Mouse (Mus musculus) MEL (cell line): Measurements from ENCODE around the gene Ints5. TPM values are rescaled to one million over a fixed set of nuclear protein-coding genes. Genes with fewer than 3 reads are reported as not detected.

Source experiments
- DNase-seq: peaks from one replicate; pipeline ENCODE4 v3.0.0; 2011; ENCODE audit warnings: low read depth, low spot score
- H3K27ac ChIP-seq: 2 replicates; pipeline ENCODE4 v1.5.1; 2012; ENCODE audit warnings: low read depth, mild to moderate bottlenecking, control low read depth, low read length, moderate library complexity; ENCODE audit not compliant: control insufficient read depth
- H3K27me3 ChIP-seq, 2 experiments: fragments of 150-350 bp in 1 of 2; sonication (generic) in 1 of 2; 2 replicates each; pipeline ENCODE4 v1.6.1; 2012; ENCODE audit warnings: low read length in 2 of 2, mild to moderate bottlenecking in 2 of 2, improper control_type of control experiment in 1 of 2, moderate library complexity in 1 of 2; ENCODE audit not compliant: insufficient read depth in 2 of 2, control insufficient read depth in 1 of 2
- H3K36me3 ChIP-seq, 2 experiments: 2 replicates each; pipeline ENCODE4 v1.6.1; 2012 to 2014; ENCODE audit warnings: low read length in 2 of 2, improper control_type of control experiment in 1 of 2, inconsistent platforms in 1 of 2, mild to moderate bottlenecking in 1 of 2; ENCODE audit not compliant: insufficient read depth in 2 of 2, control insufficient read depth in 1 of 2
- H3K4me1 ChIP-seq, 2 experiments: fragments of 150-350 bp in 1 of 2; sonication (generic) in 1 of 2; 2 replicates each; pipeline ENCODE4 v1.6.1; 2012; ENCODE audit warnings: low read length in 2 of 2, improper control_type of control experiment in 1 of 2, mild to moderate bottlenecking in 1 of 2; ENCODE audit not compliant: insufficient read depth in 2 of 2, control insufficient read depth in 1 of 2
- H3K4me3 ChIP-seq, 2 experiments: fragments of 150-350 bp in 1 of 2; sonication (generic) in 1 of 2; 2 replicates each; pipeline ENCODE4 v1.5.1; 2012; ENCODE audit warnings: low read depth in 2 of 2, low read length in 2 of 2, mild to moderate bottlenecking in 2 of 2, moderate library complexity in 2 of 2, control low read depth in 1 of 2, improper control_type of control experiment in 1 of 2; ENCODE audit not compliant: control insufficient read depth in 1 of 2, insufficient read depth in 1 of 2
- H3K79me2 ChIP-seq: 2 replicates; pipeline ENCODE4 v1.6.1; 2012; ENCODE audit warnings: mild to moderate bottlenecking, low read length, moderate library complexity; ENCODE audit not compliant: control insufficient read depth, poor library complexity, insufficient read depth
- H3K9ac ChIP-seq: 2 replicates; pipeline ENCODE4 v1.6.1; 2012; ENCODE audit warnings: low read depth, mild to moderate bottlenecking, control low read depth, low read length, moderate library complexity; ENCODE audit not compliant: control insufficient read depth, poor library complexity, severe bottlenecking
- H3K9me3 ChIP-seq: fragments of 150-350 bp; sonication (generic); replicated peaks from 2 replicates; pipeline ENCODE4 v1.6.1; 2012; ENCODE audit warnings: mild to moderate bottlenecking, low read length, improper control_type of control experiment, moderate library complexity; ENCODE audit not compliant: insufficient read depth
- CHD2 ChIP-seq: IDR thresholded peaks from 2 replicates; pipeline ENCODE4 v1.6.1; 2011; ENCODE audit warnings: low read length, improper control_type of control experiment
- ELF1 ChIP-seq: IDR thresholded peaks from 2 replicates; pipeline ENCODE4 v1.6.1; 2014; ENCODE audit warnings: low read depth, mild to moderate bottlenecking, inconsistent platforms, low read length, improper control_type of control experiment, moderate library complexity
- EP300 ChIP-seq, 2 experiments: IDR thresholded peaks; 2 replicates each; pipeline ENCODE4 v1.6.1; 2011; ENCODE audit warnings: improper control_type of control experiment in 2 of 2, low read length in 2 of 2, low read depth in 1 of 2, mild to moderate bottlenecking in 1 of 2
- ETS1 ChIP-seq: IDR thresholded peaks from 2 replicates; pipeline ENCODE4 v1.6.1; 2012; ENCODE audit warnings: low read depth, mild to moderate bottlenecking, inconsistent platforms, low read length, improper control_type of control experiment, moderate library complexity
- GABPA ChIP-seq: IDR thresholded peaks from 2 replicates; pipeline ENCODE4 v1.6.1; 2012; ENCODE audit warnings: low read depth, mild to moderate bottlenecking, inconsistent platforms, low read length, improper control_type of control experiment, moderate library complexity
- GATA1 ChIP-seq: IDR thresholded peaks from 2 replicates; pipeline ENCODE4 v1.6.1; 2011; ENCODE audit warnings: low read depth, low read length, improper control_type of control experiment
- HCFC1 ChIP-seq: IDR thresholded peaks from 2 replicates; pipeline ENCODE4 v1.6.1; 2012; ENCODE audit warnings: low read depth, mild to moderate bottlenecking, inconsistent platforms, low read length, improper control_type of control experiment, moderate library complexity
- KAT2A ChIP-seq: conservative IDR thresholded peaks from 2 replicates; pipeline ENCODE4 v1.6.1; 2012; ENCODE audit warnings: low read depth, low read length, improper control_type of control experiment, inconsistent platforms
- MAZ ChIP-seq: IDR thresholded peaks from 2 replicates; pipeline ENCODE4 v1.6.1; 2012; ENCODE audit warnings: low read depth, mild to moderate bottlenecking, inconsistent platforms, low read length, improper control_type of control experiment
- MEF2A ChIP-seq: IDR thresholded peaks from 2 replicates; pipeline ENCODE4 v1.6.1; 2014; ENCODE audit warnings: low read depth, mild to moderate bottlenecking, inconsistent platforms, low read length, improper control_type of control experiment; ENCODE audit not compliant: poor library complexity, insufficient replicate concordance, severe bottlenecking; ENCODE audit errors: extremely low read depth
- MXI1 ChIP-seq: IDR thresholded peaks from 2 replicates; pipeline ENCODE4 v1.6.1; 2011; ENCODE audit warnings: mild to moderate bottlenecking, low read depth, low read length, improper control_type of control experiment
- MYC ChIP-seq: IDR thresholded peaks from 2 replicates; pipeline ENCODE4 v1.6.1; 2011; ENCODE audit warnings: low read depth, mild to moderate bottlenecking, low read length, improper control_type of control experiment, moderate library complexity
- RAD21 ChIP-seq: IDR thresholded peaks from 2 replicates; pipeline ENCODE4 v1.6.1; 2011; ENCODE audit warnings: mild to moderate bottlenecking, low read depth, low read length, improper control_type of control experiment
- RCOR1 ChIP-seq: IDR thresholded peaks from 2 replicates; pipeline ENCODE4 v1.6.1; 2012; ENCODE audit warnings: low read depth, mild to moderate bottlenecking, inconsistent platforms, low read length, improper control_type of control experiment
- SMC3 ChIP-seq: IDR thresholded peaks from 2 replicates; pipeline ENCODE4 v1.6.1; 2011; ENCODE audit warnings: low read depth, low read length, improper control_type of control experiment
- TAL1 ChIP-seq: IDR thresholded peaks from 2 replicates; pipeline ENCODE4 v1.6.1; 2012; ENCODE audit warnings: mild to moderate bottlenecking, inconsistent platforms, low read length, moderate library complexity, mixed read lengths
- TCF12 ChIP-seq: IDR thresholded peaks from 2 replicates; pipeline ENCODE4 v1.6.1; 2014; ENCODE audit warnings: low read depth, mild to moderate bottlenecking, inconsistent platforms, low read length, improper control_type of control experiment, moderate library complexity
- UBTF ChIP-seq: IDR thresholded peaks from 2 replicates; pipeline ENCODE4 v1.6.1; 2012; ENCODE audit warnings: low read depth, mild to moderate bottlenecking, inconsistent platforms, low read length, improper control_type of control experiment, moderate library complexity, borderline replicate concordance; ENCODE audit not compliant: insufficient read depth
- USF1 ChIP-seq: IDR thresholded peaks from 2 replicates; pipeline ENCODE4 v1.6.1; 2014; ENCODE audit warnings: low read depth, mild to moderate bottlenecking, inconsistent platforms, low read length, improper control_type of control experiment, moderate library complexity
- ZC3H11A ChIP-seq: IDR thresholded peaks from 2 replicates; pipeline ENCODE4 v1.6.1; 2012; ENCODE audit warnings: low read depth, mild to moderate bottlenecking, inconsistent platforms, low read length, improper control_type of control experiment
- ZKSCAN1 ChIP-seq: IDR thresholded peaks from 2 replicates; pipeline ENCODE4 v1.6.1; 2012; ENCODE audit warnings: low read depth, mild to moderate bottlenecking, inconsistent platforms, low read length, improper control_type of control experiment, moderate library complexity
- ZMIZ1 ChIP-seq: IDR thresholded peaks from 2 replicates; pipeline ENCODE4 v1.6.1; 2012; ENCODE audit warnings: low read depth, mild to moderate bottlenecking, inconsistent platforms, low read length, improper control_type of control experiment, moderate library complexity
- polyA plus RNA-seq, 2 experiments: library from polyadenylated mRNA; stranded (reverse) in 1 of 2; unstranded in 1 of 2; fragments of >175 nt in 1 of 2; fragments of >200 nt in 1 of 2; gene quantifications; 2 replicates each; pipeline versions ENCODE4 v1.2.1 to v1.2.4; 2012; ENCODE audit warnings: low replicate concordance in 2 of 2, low read depth in 1 of 2; ENCODE audit not compliant: insufficient read length in 2 of 2, insufficient read depth in 1 of 2, missing spikeins in 1 of 2
- total RNA-seq: library from RNA; depleted of rRNA; stranded (reverse); fragments of 300-350 nt; gene quantifications from 2 replicates; pipeline ENCODE4 v1.2.3, GENCODE M21; 2012

The Ints5 gene
- total and polyA plus RNA-seq, 3 experiments = 43.9 to 51.5 TPM; not detected in 1

- TF ChIP-seq KAT2A (peak; percentile 58), ETS1 (peak; percentile 99), GATA1 (peak; percentile 99), EP300 (IDR thresholded peaks at IDR 0.05; ENCODE audit: low read depth in 1 of 2, low read length in 2 of 2) (peak; percentile 98), RCOR1 (peak; percentile 98), MYC (peak; percentile 63; the same call in 1 of the 2 replicates), ZMIZ1 (peak; percentile 62; the same call in 1 of the 2 replicates), TCF12 (peak; percentile 100), ZKSCAN1 (no peak), ZC3H11A (peak; percentile 17; the same call in 1 of the 2 replicates), MXI1 (peak; percentile 84), MAZ (peak; percentile 88), USF1 (0 out of 2 replicates have a peak, but pooled peaks have one; percentile 25), GABPA (no peak), MEF2A (0 out of 2 replicates have a peak, but pooled peaks have one; percentile 71), UBTF (no peak)
Measured at GRCm38 (mm10) chr19:8927891-8928525, 35.2 kb downstream of the Ints5 start (continued).

GRCm38 (mm10) chr19:8928689-8929223, 36.0 kb downstream of the Ints5 start:
- H3K27me3 ChIP-seq = no peaks in the 10 kb centered on the region
- TF ChIP-seq TAL1 = no peak
- TF ChIP-seq ELF1 = no peak
- TF ChIP-seq TCF12 = no peak
- TF ChIP-seq HCFC1 = no peak
- no peak for TF ChIP-seq RAD21
- TF ChIP-seq ZKSCAN1 = no peak
- no peak for TF ChIP-seq CHD2
- no peak for TF ChIP-seq USF1
- TF ChIP-seq ZC3H11A = no peak
- TF ChIP-seq RCOR1 = no peak
- TF ChIP-seq ZMIZ1 = no peak
- no peak for TF ChIP-seq SMC3
- no peaks in the 10 kb centered on the region; the same call in none of the 2 replicates for H3K79me2 ChIP-seq
- no peak for DNase-seq
- H3K9me3 ChIP-seq = no peaks in the 10 kb centered on the region
- peaks cover 0 to 27% of the 10 kb centered on the region in 2 experiments; a peak in 2 of 4 replicates for H3K36me3 ChIP-seq
- no peak overlapping the region for H3K9ac ChIP-seq
- peak overlapping the region; percentile 66 to 79; a peak in 3 of 4 replicates for H3K4me3 ChIP-seq
- H3K27ac ChIP-seq = peak overlapping the region; percentile 61
- H3K4me1 ChIP-seq = peaks cover 18 to 37% of the 10 kb centered on the region in 2 experiments
